Mouse (Mus musculus) lung, adult 2 months (tissue): ENCODE measurements around the gene Olfr183.

ENCODE experiments used
- CTCF ChIP-seq: fragments of 200-500 bp; IDR thresholded peaks from 2 replicates; pipeline ENCODE4 v1.5.1; 2011; ENCODE audit warnings: mild to moderate bottlenecking, low read length, control low read depth; ENCODE audit not compliant: insufficient read depth
- POLR2A ChIP-seq: fragments of 200-500 bp; IDR thresholded peaks from 2 replicates; pipeline ENCODE4 v1.6.1; 2011; ENCODE audit warnings: low read depth, mild to moderate bottlenecking, control low read depth, low read length, borderline replicate concordance; ENCODE audit errors: extremely low read depth

- TF ChIP-seq CTCF (no peak), POLR2A (no peak)
Observed at GRCm38 (mm10) chr16:58995057-58995456, at the start of gene Olfr183.
